26 mouse cellular contexts compared by ENCODE assay signal in the genomic region with DNA sequence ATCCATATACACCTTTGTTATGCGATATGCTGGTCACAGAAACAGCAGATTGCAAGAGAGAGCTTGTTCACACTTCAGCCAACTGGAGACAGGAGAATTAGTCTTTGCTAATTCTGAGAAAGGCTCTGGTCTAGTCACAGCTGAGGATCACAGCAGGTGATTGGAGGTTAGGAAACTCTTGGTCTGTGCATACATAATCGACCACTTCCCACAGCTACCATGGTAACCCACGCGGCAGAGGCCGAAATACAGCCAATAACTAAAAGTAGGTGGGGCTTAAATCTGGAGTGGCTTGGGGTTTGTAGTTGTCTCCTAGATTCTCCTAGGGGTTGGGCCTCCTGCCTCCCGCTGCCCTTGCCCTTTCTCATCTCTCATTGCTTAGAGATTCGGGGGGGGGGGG. TPM values are rescaled to one million over a fixed set of nuclear protein-coding genes. Genes with fewer than 3 reads are reported as not detected.
DNase-seq lines count a peak whose midpoint lies in the region; ATAC-seq and TF ChIP-seq lines count a peak whose summit lies in the region.
"Had no signal": no experiment of that assay in that cellular context is flagged by ENCODE, and none has a peak within 500 bp of the region (broad histone marks: within the 10 kb centered on the region; RNA-seq: fewer than 3 reads in every experiment).

No protein-coding gene starts in this region.

- no peak for TF ChIP-seq CTCF in intestine, postnatal 0 days (IDR thresholded peaks at IDR 0.05; ENCODE audit: low read depth)

- WGBS in lung, embryonic 16.5 days = 36% methylated on average over 7 of the region's 7 CpGs
- WGBS in intestine, postnatal 0 days = 40% methylated on average over 7 of the region's 7 CpGs
- 39% methylated on average over 7 of the region's 7 CpGs for WGBS in liver, embryonic 15.5 days (ENCODE audit: insufficient replicate concordance)
- 59% methylated on average over 7 of the region's 7 CpGs for WGBS in forebrain, embryonic 14.5 days

- no peak for DNase-seq in lung, adult 18-20 months
- no peak for DNase-seq in urinary bladder, adult 18-20 months (ENCODE audit: low spot score in 2 of 2)
- DNase-seq in forebrain, embryonic 14.5 days (ENCODE audit: low spot score) = no peak
- DNase-seq in cerebellum, adult 9-11 months = no peak
- DNase-seq: B cell, adult 2 months; cerebellum, adult 2 months; gastrocnemius, postnatal 36 days; heart, postnatal 10 days; kidney, adult 11 months; lung, postnatal 10 days; right cerebral cortex, adult 18-20 months; thymus, postnatal 14 days had no signal

- no peak overlapping the region for H3K4me2 ChIP-seq in lung, embryonic 16.5 days (ENCODE audit: low read depth, low read length)
- H3K4me2 ChIP-seq in intestine, postnatal 0 days (replicated peaks; ENCODE audit: low read depth) = peak overlapping the region; percentile 43; the same call in 1 of the 2 replicates
- peak overlapping the region; percentile 21; the same call in 1 of the 2 replicates for H3K4me2 ChIP-seq in liver, embryonic 15.5 days
- H3K4me2 ChIP-seq in forebrain, embryonic 14.5 days (ENCODE audit: low read length) = no peak overlapping the region
- H3K4me2 ChIP-seq: forebrain, embryonic 13.5 days; heart, embryonic 11.5 days; hindbrain, embryonic 14.5 days; limb, embryonic 13.5 days; midbrain, embryonic 12.5 days; neural tube, embryonic 13.5 days had no signal

- H3K9me3 ChIP-seq in lung, embryonic 16.5 days (ENCODE audit: control insufficient read depth, low read length) = no peaks in the 10 kb centered on the region
- no peaks in the 10 kb centered on the region for H3K9me3 ChIP-seq in intestine, postnatal 0 days (ENCODE audit: control insufficient read depth)
- H3K9me3 ChIP-seq in liver, embryonic 15.5 days (replicated peaks) = no peaks in the 10 kb centered on the region
- H3K9me3 ChIP-seq in forebrain, embryonic 14.5 days (replicated peaks; ENCODE audit: control insufficient read depth, low read length) = no peaks in the 10 kb centered on the region
- H3K9me3 ChIP-seq: embryonic facial prominence, embryonic 10.5 days; forebrain, embryonic 13.5 days; limb, embryonic 13.5 days; midbrain, embryonic 12.5 days; neural tube, embryonic 13.5 days had no signal

- H3K27me3 ChIP-seq in lung, embryonic 16.5 days (ENCODE audit: control insufficient read depth, insufficient read depth, low read depth, low read length) = no peaks in the 10 kb centered on the region
- no peaks in the 10 kb centered on the region for H3K27me3 ChIP-seq in intestine, postnatal 0 days (replicated peaks; ENCODE audit: control insufficient read depth, insufficient read depth, low read length)
- no peaks in the 10 kb centered on the region for H3K27me3 ChIP-seq in liver, embryonic 15.5 days
- no peaks in the 10 kb centered on the region for H3K27me3 ChIP-seq in forebrain, embryonic 14.5 days (replicated peaks; ENCODE audit: control insufficient read depth, insufficient read depth, low read length)
- H3K27me3 ChIP-seq: limb, embryonic 13.5 days; midbrain, embryonic 12.5 days; neural tube, embryonic 13.5 days; Patski had no signal

- no peaks in the 10 kb centered on the region for H3K36me3 ChIP-seq in lung, embryonic 16.5 days (ENCODE audit: control insufficient read depth, insufficient read depth, low read length)
- H3K36me3 ChIP-seq in intestine, postnatal 0 days (ENCODE audit: control insufficient read depth, insufficient read depth) = no peaks in the 10 kb centered on the region
- no peaks in the 10 kb centered on the region for H3K36me3 ChIP-seq in liver, embryonic 15.5 days (replicated peaks)
- H3K36me3 ChIP-seq in forebrain, embryonic 14.5 days (ENCODE audit: control insufficient read depth, insufficient read depth, low read length) = no peaks in the 10 kb centered on the region
- H3K36me3 ChIP-seq: embryonic facial prominence, embryonic 10.5 days; limb, embryonic 13.5 days; midbrain, embryonic 12.5 days; neural tube, embryonic 13.5 days had no signal

- H3K27ac ChIP-seq in lung, embryonic 16.5 days (ENCODE audit: low read length) = no peak overlapping the region
- H3K27ac ChIP-seq in intestine, postnatal 0 days (ENCODE audit: low read depth, low read length) = no peak overlapping the region
- H3K27ac ChIP-seq in liver, embryonic 15.5 days (replicated peaks) = no peak overlapping the region
- H3K27ac ChIP-seq in forebrain, embryonic 14.5 days (ENCODE audit: low read depth, low read length) = no peak overlapping the region
- H3K27ac ChIP-seq: embryonic facial prominence, embryonic 10.5 days; forebrain, embryonic 13.5 days; hindbrain, embryonic 14.5 days; kidney, postnatal 0 days; limb, embryonic 13.5 days; midbrain, embryonic 12.5 days; neural tube, embryonic 13.5 days had no signal

- H3K9ac ChIP-seq in lung, embryonic 16.5 days (ENCODE audit: low read length) = no peak overlapping the region
- H3K9ac ChIP-seq in intestine, postnatal 0 days (ENCODE audit: low read depth, low read length) = no peak overlapping the region
- no peak overlapping the region for H3K9ac ChIP-seq in liver, embryonic 15.5 days
- no peak overlapping the region for H3K9ac ChIP-seq in forebrain, embryonic 14.5 days (ENCODE audit: low read length)
- H3K9ac ChIP-seq: forebrain, embryonic 13.5 days; hindbrain, embryonic 14.5 days; limb, embryonic 13.5 days; midbrain, embryonic 12.5 days; neural tube, embryonic 13.5 days had no signal

- H3K4me1 ChIP-seq in lung, embryonic 16.5 days (replicated peaks; ENCODE audit: control insufficient read depth, insufficient read depth, low read length) = peaks cover 4% of the 10 kb centered on the region; the same call in 1 of the 2 replicates
- H3K4me1 ChIP-seq in intestine, postnatal 0 days (replicated peaks; ENCODE audit: control insufficient read depth, insufficient read depth, low read length) = no peaks in the 10 kb centered on the region
- peaks cover 3% of the 10 kb centered on the region; the same call in 1 of the 2 replicates for H3K4me1 ChIP-seq in liver, embryonic 15.5 days (replicated peaks)
- H3K4me1 ChIP-seq in forebrain, embryonic 14.5 days (ENCODE audit: control insufficient read depth, insufficient read depth, low read length) = no peaks in the 10 kb centered on the region
- H3K4me1 ChIP-seq: forebrain, embryonic 13.5 days; limb, embryonic 13.5 days; neural tube, embryonic 13.5 days had no signal

- no peak overlapping the region for H3K4me3 ChIP-seq in lung, embryonic 16.5 days (ENCODE audit: low read length)
- H3K4me3 ChIP-seq in intestine, postnatal 0 days (ENCODE audit: low read depth, low read length) = no peak overlapping the region
- peak overlapping the region; percentile 30 for H3K4me3 ChIP-seq in liver, embryonic 15.5 days (replicated peaks)
- no peak overlapping the region for H3K4me3 ChIP-seq in forebrain, embryonic 14.5 days (ENCODE audit: low read depth, low read length)
- H3K4me3 ChIP-seq: embryonic facial prominence, embryonic 10.5 days; forebrain, embryonic 13.5 days; limb, embryonic 13.5 days; midbrain, embryonic 12.5 days; neural tube, embryonic 13.5 days had no signal

- ATAC-seq in lung, embryonic 16.5 days (ENCODE audit: low read depth) = 0 out of 2 replicates have a peak, but pooled peaks have one; percentile 43
- no peak for ATAC-seq in intestine, postnatal 0 days
- peak; percentile 29; the same call in 1 of the 2 replicates for ATAC-seq in liver, embryonic 15.5 days (ENCODE audit: insufficient read depth)
- ATAC-seq in forebrain, embryonic 14.5 days = no peak
- ATAC-seq: forebrain, embryonic 13.5 days; Patski had no signal

RNA-seq across cellular contexts. Expression of a gene that starts 2.3 kb away (rescaled TPM):
- 16.7 and 20.4 TPM in 2 replicates for polyA plus RNA-seq in lung, embryonic 16.5 days (2015; fragmentation: Nextera tagmentation; extraction: Ambion mirVana)
- 54.6 and 55.6 TPM in 2 replicates for polyA plus RNA-seq in intestine, postnatal 0 days (2015; fragmentation: Nextera tagmentation; extraction: Ambion mirVana)
- 219 and 252 TPM in 2 replicates for polyA plus RNA-seq in liver, embryonic 15.5 days (2015; fragmentation: Nextera tagmentation; extraction: Ambion mirVana)
- polyA plus RNA-seq in forebrain, embryonic 14.5 days (2014; fragmentation: Nextera tagmentation; extraction: Ambion mirVana) = 0.14 and 0.22 TPM in 2 replicates

RNA-seq across cellular contexts. Expression of a gene that starts 6.8 kb away (rescaled TPM):
- 43.4 and 49.8 TPM in 2 replicates for polyA plus RNA-seq in lung, embryonic 16.5 days (2015; fragmentation: Nextera tagmentation; extraction: Ambion mirVana)
- 29.6 and 31.1 TPM in 2 replicates for polyA plus RNA-seq in intestine, postnatal 0 days (2015; fragmentation: Nextera tagmentation; extraction: Ambion mirVana)
- 39.9 and 40.0 TPM in 2 replicates for polyA plus RNA-seq in liver, embryonic 15.5 days (2015; fragmentation: Nextera tagmentation; extraction: Ambion mirVana)
- 25.0 and 28.1 TPM in 2 replicates for polyA plus RNA-seq in forebrain, embryonic 14.5 days (2014; fragmentation: Nextera tagmentation; extraction: Ambion mirVana)

RNA-seq across cellular contexts. Expression of a gene that starts 15.6 kb away (rescaled TPM):
- not detected in 2 replicates for polyA plus RNA-seq in lung, embryonic 16.5 days (2015; fragmentation: Nextera tagmentation; extraction: Ambion mirVana)
- 0.12 TPM in 1 of 2 replicates, not detected in the other for polyA plus RNA-seq in intestine, postnatal 0 days (2015; fragmentation: Nextera tagmentation; extraction: Ambion mirVana)
- polyA plus RNA-seq in liver, embryonic 15.5 days (2015; fragmentation: Nextera tagmentation; extraction: Ambion mirVana) = not detected in 2 replicates
- 0.28 TPM in 1 of 2 replicates, not detected in the other for polyA plus RNA-seq in forebrain, embryonic 14.5 days (2014; fragmentation: Nextera tagmentation; extraction: Ambion mirVana)
- polyA plus RNA-seq: heart, embryonic 11.5 days; hindbrain, embryonic 14.5 days; midbrain, embryonic 12.5 days; small intestine, adult 2 months had no signal

RNA-seq across cellular contexts. Expression of a gene that starts 34.2 kb away (rescaled TPM):
- polyA plus RNA-seq in lung, embryonic 16.5 days (2015; fragmentation: Nextera tagmentation; extraction: Ambion mirVana) = 0.41 TPM in 1 of 2 replicates, not detected in the other
- polyA plus RNA-seq in intestine, postnatal 0 days (2015; fragmentation: Nextera tagmentation; extraction: Ambion mirVana) = 0.05 TPM in 1 of 2 replicates, not detected in the other
- not detected in 2 replicates for polyA plus RNA-seq in liver, embryonic 15.5 days (2015; fragmentation: Nextera tagmentation; extraction: Ambion mirVana)
- polyA plus RNA-seq in forebrain, embryonic 14.5 days (2014; fragmentation: Nextera tagmentation; extraction: Ambion mirVana) = not detected in 2 replicates
- polyA plus RNA-seq: embryonic facial prominence, embryonic 10.5 days; forebrain, embryonic 13.5 days; heart, embryonic 11.5 days; hindbrain, embryonic 14.5 days; limb, embryonic 13.5 days; midbrain, embryonic 12.5 days; neural tube, embryonic 13.5 days; Patski; small intestine, adult 2 months; testis, adult 2 months had no signal

RNA-seq across cellular contexts. Expression of a gene that starts 40.4 kb away (rescaled TPM):
- 38.0 and 38.5 TPM in 2 replicates for polyA plus RNA-seq in lung, embryonic 16.5 days (2015; fragmentation: Nextera tagmentation; extraction: Ambion mirVana)
- polyA plus RNA-seq in intestine, postnatal 0 days (2015; fragmentation: Nextera tagmentation; extraction: Ambion mirVana) = 29.1 TPM in 2 replicates
- polyA plus RNA-seq in liver, embryonic 15.5 days (2015; fragmentation: Nextera tagmentation; extraction: Ambion mirVana) = 71.4 and 77.9 TPM in 2 replicates
- polyA plus RNA-seq in forebrain, embryonic 14.5 days (2014; fragmentation: Nextera tagmentation; extraction: Ambion mirVana) = 38.6 TPM in 2 replicates

Comparison
In these comparisons a context has a peak if more than half of its experiments do, and no peak if none do; other contexts are left out.
1. ATAC-seq: peak in lung, embryonic 16.5 days (single experiment) and liver, embryonic 15.5 days (single experiment); none in intestine, postnatal 0 days (single experiment) and forebrain, embryonic 14.5 days (single experiment).
2. H3K4me2 ChIP-seq: peak in intestine, postnatal 0 days (single experiment) and liver, embryonic 15.5 days (single experiment); none in lung, embryonic 16.5 days (single experiment) and forebrain, embryonic 14.5 days (single experiment).
3. RNA of a gene that starts 2.3 kb away (polyA plus RNA-seq): 219 to 252 TPM in liver, embryonic 15.5 days, 54.6 to 55.6 TPM in intestine, postnatal 0 days and 16.7 to 20.4 TPM in lung, embryonic 16.5 days; 0.14 to 0.22 TPM in forebrain, embryonic 14.5 days; every median in the first group is over 10 times any median in the second.